Mouse (Mus musculus) heart, embryonic 16.5 days (tissue): ENCODE results near the gene Tspan14. TPM values are rescaled to one million over a fixed set of nuclear protein-coding genes. Genes with fewer than 3 reads are reported as not detected.

Experiments
- ATAC-seq: fragments of 200-750 bp; cut with Nextera tagmentation; replicated peaks from 2 replicates; pipeline ENCODE4 v1.8.0; 2017; ENCODE audit warnings: moderate number of reproducible peaks; ENCODE audit not compliant: insufficient read depth, low FRiP score; ENCODE audit errors: extremely low read depth
- H3K27ac ChIP-seq: fragments of 300-500 bp; sonication (generic); 2 replicates; pipeline ENCODE4 v1.5.1; 2014; ENCODE audit warnings: mild to moderate bottlenecking, low read length, control low read depth, moderate library complexity
- H3K27me3 ChIP-seq: fragments of 300-500 bp; sonication (generic); 2 replicates; pipeline ENCODE4 v1.6.1; 2014; ENCODE audit warnings: low read length, mixed read lengths; ENCODE audit not compliant: control insufficient read depth, insufficient read depth
- H3K36me3 ChIP-seq: fragments of 300-500 bp; sonication (generic); 2 replicates; pipeline ENCODE4 v1.6.1; 2014; ENCODE audit not compliant: control insufficient read depth, insufficient read depth
- H3K4me1 ChIP-seq: fragments of 300-500 bp; sonication (generic); 2 replicates; pipeline ENCODE4 v1.6.1; 2014; ENCODE audit warnings: low read length, mixed read lengths; ENCODE audit not compliant: control insufficient read depth, insufficient read depth
- H3K4me2 ChIP-seq: fragments of 300-500 bp; sonication (generic); 2 replicates; pipeline ENCODE4 v1.6.1; 2014; ENCODE audit warnings: low read depth, mild to moderate bottlenecking, control low read depth, low read length
- H3K4me3 ChIP-seq: fragments of 300-500 bp; sonication (generic); 2 replicates; pipeline ENCODE4 v1.5.1; 2014; ENCODE audit warnings: mild to moderate bottlenecking, control low read depth, low read length
- H3K9ac ChIP-seq: fragments of 300-500 bp; sonication (generic); 2 replicates; pipeline ENCODE4 v1.6.1; 2014; ENCODE audit warnings: low read length, control low read depth
- H3K9me3 ChIP-seq: fragments of 300-500 bp; sonication (generic); replicated peaks from 2 replicates; pipeline ENCODE4 v1.6.1; 2016; ENCODE audit warnings: low read length; ENCODE audit not compliant: control insufficient read depth
- WGBS: fragments of 180-500 bp; shearing (Covaris S2); extraction: QIAGEN DNeasy Blood & Tissue Kit; methylation state at CpG from one replicate; pipeline ENCODE4 v1.1.7; 2014; 5-methylcytosine and 5-hydroxymethylcytosine counted together
- polyA plus RNA-seq: library from polyadenylated mRNA; unstranded; fragments of >200 nt; fragmentation: Nextera tagmentation; extraction: Ambion mirVana; gene quantifications from 2 replicates; pipeline ENCODE4 v1.2.1, GENCODE M21; 2015

Gene Tspan14
- polyA plus RNA-seq, 1 experiment from 2014 or later = 46.1 TPM

DNA sequence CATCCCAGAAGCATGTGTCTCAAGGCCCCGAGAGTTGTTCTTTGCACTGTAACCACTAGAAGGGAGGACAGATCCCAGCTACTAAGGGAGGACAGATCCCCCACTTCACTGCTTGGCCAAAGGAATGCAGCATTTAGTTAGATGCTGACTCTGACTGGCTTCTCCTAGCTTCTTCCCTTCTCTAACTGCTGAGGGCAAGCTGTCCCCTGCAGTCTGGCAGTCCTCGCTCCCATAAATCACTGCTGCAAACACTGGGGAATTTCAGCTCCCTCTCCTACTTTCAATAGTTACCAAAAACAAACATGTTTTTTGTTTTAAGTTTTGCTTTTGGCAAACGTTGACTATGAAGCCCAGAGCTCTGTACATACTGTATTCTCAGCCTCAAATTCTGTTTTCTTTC lies 96.0 kb downstream of the Tspan14 start:
- H3K9me3 ChIP-seq = no peaks in the 10 kb centered on the region
- H3K36me3 ChIP-seq = no peaks in the 10 kb centered on the region
- H3K4me1 ChIP-seq = no peaks in the 10 kb centered on the region
- no peak overlapping the region for H3K4me2 ChIP-seq
- 52% methylated on average over 3 of the region's 3 CpGs for WGBS
- no peak overlapping the region for H3K4me3 ChIP-seq
- H3K9ac ChIP-seq = no peak overlapping the region
- no peaks in the 10 kb centered on the region for H3K27me3 ChIP-seq
- ATAC-seq = no peak
- H3K27ac ChIP-seq = no peak overlapping the region

DNA sequence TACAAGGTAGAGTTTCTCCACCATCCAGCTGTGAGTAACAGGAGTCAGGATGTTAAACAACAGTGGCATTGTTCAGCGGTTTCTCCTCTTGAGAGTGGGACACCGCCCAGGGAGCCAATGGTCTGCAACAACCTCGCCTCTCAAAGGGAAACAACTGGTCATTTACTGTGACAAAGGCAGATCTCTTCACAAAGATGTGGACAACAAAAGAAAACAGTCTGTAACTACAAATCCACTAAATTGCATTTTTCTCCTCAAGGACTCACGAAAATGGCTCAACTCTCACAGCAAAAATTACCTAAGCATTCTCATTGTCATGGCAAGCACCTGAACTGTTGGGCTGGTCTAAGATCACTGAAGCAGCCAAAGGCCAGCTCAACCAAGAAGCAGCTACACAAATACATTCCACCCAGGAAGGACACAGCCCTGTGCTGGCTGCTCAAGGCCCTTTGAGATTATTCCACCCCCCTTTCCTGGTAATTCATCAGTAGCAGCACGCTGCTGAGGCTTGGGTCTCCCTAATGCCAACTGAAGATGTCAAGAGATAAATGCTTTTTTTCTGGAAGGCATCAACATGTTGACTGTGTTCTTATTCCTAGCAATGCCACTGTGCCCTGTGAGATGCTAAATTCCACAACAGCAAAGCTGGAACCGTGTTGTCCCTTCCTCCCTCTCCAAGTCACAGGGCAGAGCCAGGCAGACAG lies 101.6 kb downstream of the Tspan14 start:
- no peak overlapping the region for H3K9ac ChIP-seq
- no peak overlapping the region for H3K4me2 ChIP-seq
- H3K27me3 ChIP-seq = no peaks in the 10 kb centered on the region
- no peaks in the 10 kb centered on the region for H3K9me3 ChIP-seq
- no peak for ATAC-seq
- 59% methylated on average over 6 of the region's 6 CpGs for WGBS
- H3K4me1 ChIP-seq = no peaks in the 10 kb centered on the region
- H3K36me3 ChIP-seq = no peaks in the 10 kb centered on the region
- no peak overlapping the region for H3K27ac ChIP-seq
- no peak overlapping the region for H3K4me3 ChIP-seq

DNA sequence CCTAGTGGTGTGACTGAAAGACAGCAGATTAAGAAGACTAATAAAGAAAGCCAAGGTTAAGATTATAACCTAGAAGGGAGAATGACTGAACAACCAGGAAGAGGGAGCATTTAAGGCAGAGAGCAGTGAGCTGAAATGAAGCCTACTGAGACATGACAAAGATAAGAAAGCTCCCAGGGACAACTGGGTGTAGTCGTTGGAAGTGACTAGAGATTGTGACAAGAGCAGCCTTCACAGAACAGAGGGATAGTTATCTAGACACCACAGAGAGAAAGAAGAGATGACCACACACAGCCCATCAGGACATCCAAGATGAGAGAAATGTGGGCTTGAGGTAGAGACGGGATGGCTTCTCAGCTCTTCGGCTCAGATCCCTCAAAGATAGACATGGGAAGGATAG lies 102.9 kb downstream of the Tspan14 start:
- Histone ChIP-seq H3K9me3 (no peaks in the 10 kb centered on the region), H3K4me1 (no peaks in the 10 kb centered on the region), H3K27me3 (no peaks in the 10 kb centered on the region), H3K4me3 (no peak overlapping the region), H3K4me2 (no peak overlapping the region), H3K9ac (no peak overlapping the region), H3K27ac (no peak overlapping the region), H3K36me3 (no peaks in the 10 kb centered on the region)
- 59% methylated on average over 3 of the region's 3 CpGs for WGBS
- no peak for ATAC-seq

- H3K4me2 ChIP-seq = no peak overlapping the region
- H3K27ac ChIP-seq = no peak overlapping the region
- H3K4me3 ChIP-seq = no peak overlapping the region
- no peaks in the 10 kb centered on the region for H3K36me3 ChIP-seq
- H3K9ac ChIP-seq = no peak overlapping the region
- no peaks in the 10 kb centered on the region for H3K4me1 ChIP-seq
- H3K27me3 ChIP-seq = no peaks in the 10 kb centered on the region
- ATAC-seq = no peak
- no peaks in the 10 kb centered on the region for H3K9me3 ChIP-seq
Measured at GRCm38 (mm10) chr14:40863022-40863421, 103.6 kb downstream of the Tspan14 start.

Other genes with a start within 250 kb of the Tspan14 start
- 2.5 and 4.3 TPM in 2 replicates for gene Sh2d4b, start 73.5 kb downstream of the Tspan14 start, polyA plus RNA-seq
- gene Fam213a, start 47.0 kb upstream of the Tspan14 start, polyA plus RNA-seq = 35.8 and 40.3 TPM in 2 replicates
- gene Dydc2, start 102.4 kb upstream of the Tspan14 start, polyA plus RNA-seq = 0.17 TPM in 1 of 2 replicates, not detected in the other
- gene Dydc1, start 106.1 kb upstream of the Tspan14 start, polyA plus RNA-seq = not detected in 2 replicates
- gene Mat1a, start 138.2 kb upstream of the Tspan14 start, polyA plus RNA-seq = 0.41 and 1.2 TPM in 2 replicates
- 1.5 and 22.7 TPM in 2 replicates for gene Sftpa1, start 165.0 kb upstream of the Tspan14 start, polyA plus RNA-seq
- gene Mbl1, start 184.7 kb upstream of the Tspan14 start, polyA plus RNA-seq = not detected in 2 replicates
- 0.11 and 0.26 TPM in 2 replicates for gene Sftpd, start 218.3 kb upstream of the Tspan14 start, polyA plus RNA-seq